10 mouse cellular contexts compared by ENCODE assay signal in the genomic region with DNA sequence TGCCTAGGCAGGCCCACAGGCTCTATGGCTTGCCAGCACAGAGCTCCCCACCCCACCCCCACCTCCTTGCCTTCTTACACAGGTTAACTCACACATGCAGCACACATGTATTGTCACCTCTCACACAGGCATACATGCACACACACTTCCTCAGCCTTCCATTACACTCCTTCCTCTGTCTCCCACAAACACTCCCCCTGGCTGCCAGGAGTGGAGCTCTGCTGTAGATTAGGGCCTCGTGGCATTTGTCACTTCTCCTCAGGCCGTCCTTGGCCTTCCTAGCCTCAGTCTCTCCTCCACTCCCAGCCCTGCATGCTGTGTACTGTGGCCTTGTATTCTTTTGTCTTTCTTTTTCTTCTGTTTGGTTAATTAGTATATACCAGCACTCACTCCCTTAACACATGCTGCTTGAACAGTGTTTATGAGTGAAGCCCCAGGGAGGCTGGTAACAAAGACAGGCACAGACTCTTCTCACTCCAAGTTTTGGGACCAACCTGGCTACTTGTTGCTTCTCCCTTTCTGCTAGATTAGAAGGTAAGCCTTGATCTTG. TPM values are rescaled to one million over a fixed set of nuclear protein-coding genes. Genes with fewer than 3 reads are reported as not detected.
DNase-seq lines count a peak whose midpoint lies in the region; ATAC-seq and TF ChIP-seq lines count a peak whose summit lies in the region.
"Had no signal": no experiment of that assay in that cellular context is flagged by ENCODE, and none has a peak within 500 bp of the region (broad histone marks: within the 10 kb centered on the region; RNA-seq: fewer than 3 reads in every experiment).

No protein-coding gene starts in this region.

- H3K27ac ChIP-seq in heart, embryonic 13.5 days (replicated peaks), result peak overlapping the region; percentile 89
- peak overlapping the region; percentile 38; the same call in 1 of the 2 replicates for H3K27ac ChIP-seq in lung, postnatal 0 days (ENCODE audit: low read length)
- no peak overlapping the region for H3K27ac ChIP-seq in small intestine, adult 2 months (ENCODE audit: insufficient read depth, low read depth, low read length)

- no peak for TF ChIP-seq POLR2A in lung, adult 2 months (IDR thresholded peaks at IDR 0.05; ENCODE audit: borderline replicate concordance, extremely low read depth, low read depth, low read length)
- TF ChIP-seq POLR2A in small intestine, adult 2 months (IDR thresholded peaks at IDR 0.05; ENCODE audit: low read depth, low read length), result no peak

- TF ChIP-seq EP300 in lung, postnatal 0 days (IDR thresholded peaks at IDR 0.05), result no peak

- ATAC-seq in heart, embryonic 13.5 days (ENCODE audit: extremely low read depth, insufficient number of reproducible peaks, low FRiP score, low TSS enrichment), result no peak
- no peak for ATAC-seq in lung, postnatal 0 days
- ATAC-seq in hematopoietic stem cell, adult 5-6 weeks (replicated peaks in 1 of 2; ENCODE audit: insufficient read depth in 1 of 2, low FRiP score in 2 of 2, low TSS enrichment in 1 of 2, low read depth in 1 of 2, poor library complexity in 2 of 2, severe bottlenecking in 2 of 2), result peak; percentile 33; a peak in 1 of 4 replicates

- H3K9ac ChIP-seq in heart, embryonic 13.5 days, result peak overlapping the region; percentile 68
- no peak overlapping the region for H3K9ac ChIP-seq in lung, postnatal 0 days (replicated peaks; ENCODE audit: low read depth)

- no peak overlapping the region for H3K4me2 ChIP-seq in heart, embryonic 13.5 days
- H3K4me2 ChIP-seq in lung, postnatal 0 days (replicated peaks; ENCODE audit: low read depth, low read length), result no peak overlapping the region

- H3K27me3 ChIP-seq in heart, embryonic 13.5 days (replicated peaks), result no peaks in the 10 kb centered on the region
- no peaks in the 10 kb centered on the region for H3K27me3 ChIP-seq in lung, postnatal 0 days (replicated peaks; ENCODE audit: insufficient read depth, low read length)
- H3K27me3 ChIP-seq in small intestine, adult 2 months (ENCODE audit: control insufficient read depth, insufficient read depth, low read length), result no peaks in the 10 kb centered on the region

- TF ChIP-seq CTCF in lung, postnatal 0 days (IDR thresholded peaks at IDR 0.05), result peak; percentile 64
- TF ChIP-seq CTCF in lung, adult 2 months (IDR thresholded peaks at IDR 0.05; ENCODE audit: insufficient read depth, low read length), result no peak
- peak; percentile 17; the same call in 1 of the 2 replicates for TF ChIP-seq CTCF in small intestine, adult 2 months (IDR thresholded peaks at IDR 0.05; ENCODE audit: extremely low read depth, insufficient read length, insufficient replicate concordance, low read depth, low read length)

- WGBS in heart, embryonic 13.5 days, result 10% methylated on average over 2 of the region's 2 CpGs
- 31% methylated on average over 2 of the region's 2 CpGs for WGBS in lung, postnatal 0 days
- 38% methylated on average over 2 of the region's 2 CpGs for WGBS in lung, adult 2 months
- 42% methylated on average over 2 of the region's 2 CpGs for WGBS in small intestine, adult 2 months

- H3K4me1 ChIP-seq in heart, embryonic 13.5 days, result peaks cover 87% of the 10 kb centered on the region
- H3K4me1 ChIP-seq in lung, postnatal 0 days (ENCODE audit: insufficient read depth, low read depth, low read length), result peaks cover 14% of the 10 kb centered on the region; the same call in 1 of the 2 replicates
- peaks cover 7% of the 10 kb centered on the region for H3K4me1 ChIP-seq in lung, adult 2 months (ENCODE audit: control insufficient read depth, insufficient read depth, low read length)
- H3K4me1 ChIP-seq in small intestine, adult 2 months (ENCODE audit: control insufficient read depth, insufficient read depth, insufficient read length, low read length), result peaks cover 21% of the 10 kb centered on the region

- H3K9me3 ChIP-seq in heart, embryonic 13.5 days, result no peaks in the 10 kb centered on the region
- H3K9me3 ChIP-seq in lung, postnatal 0 days (ENCODE audit: low read length), result no peaks in the 10 kb centered on the region

- DNase-seq in heart, postnatal 4 days, result no peak
- no peak for DNase-seq in lung, postnatal 0 days (ENCODE audit: low spot score)
- DNase-seq in lung, adult 2 months, result no peak
- no peak for DNase-seq in layer of hippocampus, adult 9-10 months (ENCODE audit: low spot score)
- DNase-seq in thymus, adult 18-20 months, result no peak
- DNase-seq: cerebellum, adult 11 months; layer of hippocampus, postnatal 36 days had no signal

- H3K4me3 ChIP-seq in heart, embryonic 13.5 days, result no peak overlapping the region
- H3K4me3 ChIP-seq in lung, postnatal 0 days (ENCODE audit: low read depth, low read length), result no peak overlapping the region
- H3K4me3 ChIP-seq in lung, adult 2 months (replicated peaks; ENCODE audit: extremely low read depth, low read depth, low read length), result no peak overlapping the region
- H3K4me3 ChIP-seq in small intestine, adult 2 months (ENCODE audit: low read depth, low read length), result no peak overlapping the region

- H3K36me3 ChIP-seq in heart, embryonic 13.5 days, result peaks cover 29% of the 10 kb centered on the region
- no peaks in the 10 kb centered on the region for H3K36me3 ChIP-seq in lung, postnatal 0 days (ENCODE audit: insufficient read depth, low read length)
- no peaks in the 10 kb centered on the region for H3K36me3 ChIP-seq in small intestine, adult 2 months (ENCODE audit: control insufficient read depth, insufficient read depth, low read length)

RNA-seq across cellular contexts. Expression of gene Ahdc1, which starts 15.8 kb away (rescaled TPM):
- 6.5 and 6.9 TPM in 2 replicates for polyA plus RNA-seq in heart, embryonic 13.5 days (2015; fragmentation: Nextera tagmentation; extraction: Ambion mirVana)
- total RNA-seq in heart, postnatal 4 days (2021), result 10 to 100 TPM; 41.1 to 48.7 TPM
- polyA plus RNA-seq in lung, postnatal 0 days (2015; fragmentation: Nextera tagmentation; extraction: Ambion mirVana), result 3.9 and 4.4 TPM in 2 replicates
- polyA plus RNA-seq in lung, adult 2 months (2012; rRNA removed), result 25.8 and 28.7 TPM in 2 replicates
- 7.2 and 9.8 TPM in 2 replicates for total RNA-seq in hematopoietic stem cell, adult 5-6 weeks (2017)
- 13.8 and 23.7 TPM in 2 replicates for polyA plus RNA-seq in small intestine, adult 2 months (2012; rRNA removed)

RNA-seq across cellular contexts. Expression of gene Fgr, which starts 53.0 kb away (rescaled TPM):
- 0.21 and 0.23 TPM in 2 replicates for polyA plus RNA-seq in heart, embryonic 13.5 days (2015; fragmentation: Nextera tagmentation; extraction: Ambion mirVana)
- under 1 TPM; 0.33 to 0.43 TPM for total RNA-seq in heart, postnatal 4 days (2021)
- polyA plus RNA-seq in lung, postnatal 0 days (2015; fragmentation: Nextera tagmentation; extraction: Ambion mirVana), result 4.0 and 4.7 TPM in 2 replicates
- 10.7 and 19.1 TPM in 2 replicates for polyA plus RNA-seq in lung, adult 2 months (2012; rRNA removed)
- 5.2 and 8.8 TPM in 2 replicates for total RNA-seq in hematopoietic stem cell, adult 5-6 weeks (2017)
- polyA plus RNA-seq in small intestine, adult 2 months (2012; rRNA removed), result 3.5 and 3.8 TPM in 2 replicates

Comparison
In these comparisons a context has a peak if more than half of its experiments do, and no peak if none do; other contexts are left out.
1. ATAC-seq: peak in hematopoietic stem cell, adult 5-6 weeks (2 of 2); none in heart, embryonic 13.5 days (single experiment) and lung, postnatal 0 days (single experiment).